Mouse (Mus musculus) megakaryocyte, embryonic 14.5 days (primary cell): ENCODE data around the gene Zcchc17.

Experiments used
- FLI1 ChIP-seq: IDR thresholded peaks from 2 replicates; pipeline ENCODE4 v1.6.1; 2012; ENCODE audit warnings: low read length, inconsistent platforms, mixed read lengths
- GATA1 ChIP-seq: IDR thresholded peaks from 3 replicates; pipeline ENCODE4 v1.6.1; 2012; ENCODE audit warnings: mixed read lengths, low read length, inconsistent platforms, borderline replicate concordance

- TF ChIP-seq GATA1: no peak
- TF ChIP-seq FLI1: no peak
Observed at GRCm38 (mm10) chr4:130325446-130325845, 34.3 kb downstream of the Zcchc17 start.
